Mouse (Mus musculus): Measurements from ENCODE around the gene B4galnt4. TPM values are rescaled to one million over a fixed set of nuclear protein-coding genes. Genes with fewer than 3 reads are reported as not detected.

Gene B4galnt4
- polyA plus RNA-seq (2014; fragmentation: Illumina TruSeq; extraction: RNeasy Lipid Tissue Mini Kit (QIAGEN cat#74804); ENCODE audit: low read depth, low replicate concordance): not detected

DNA sequence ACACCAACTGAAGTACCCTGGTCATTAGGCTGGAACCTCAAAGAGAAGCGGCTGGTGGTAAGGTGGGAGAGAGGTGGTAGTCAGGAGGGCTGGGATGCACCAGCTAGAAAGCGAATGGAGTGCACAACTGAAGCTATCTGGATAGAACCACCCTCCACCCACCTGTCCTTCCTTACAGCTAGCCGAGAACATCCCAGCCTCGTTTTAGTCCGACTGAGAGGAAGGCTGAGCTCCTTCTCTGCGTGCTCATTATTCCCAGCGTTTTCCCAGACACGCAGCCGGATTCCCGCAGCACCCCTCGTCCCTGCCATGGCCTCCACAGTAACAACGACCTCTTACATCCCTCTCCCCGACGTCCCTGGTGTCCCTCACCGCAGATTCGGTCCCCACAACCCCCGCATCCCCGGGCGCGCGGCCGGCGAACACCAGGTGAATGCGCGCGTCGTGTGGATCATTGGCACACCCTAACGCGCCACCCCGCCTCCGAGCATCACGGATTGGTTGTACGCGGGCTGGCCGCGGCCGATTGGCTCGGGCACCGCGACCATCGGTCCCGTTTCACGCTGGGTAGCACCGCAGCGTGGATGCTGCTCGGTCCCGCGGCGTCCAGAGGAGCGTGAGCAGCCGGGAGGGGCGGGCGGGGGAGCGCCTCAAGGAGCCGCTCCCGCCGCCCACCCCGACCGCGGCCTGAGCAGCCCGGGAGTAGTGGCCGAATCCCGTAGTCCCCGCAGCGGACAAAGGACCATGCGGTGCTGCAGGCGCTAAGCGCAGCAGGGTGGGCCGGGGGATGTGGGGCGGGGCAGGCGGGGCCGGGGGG, at the start of gene B4galnt4:
Gene B4galnt4 (plus strand): TSS at position 679 of the 817 bp plus-strand sequence.

DNA sequence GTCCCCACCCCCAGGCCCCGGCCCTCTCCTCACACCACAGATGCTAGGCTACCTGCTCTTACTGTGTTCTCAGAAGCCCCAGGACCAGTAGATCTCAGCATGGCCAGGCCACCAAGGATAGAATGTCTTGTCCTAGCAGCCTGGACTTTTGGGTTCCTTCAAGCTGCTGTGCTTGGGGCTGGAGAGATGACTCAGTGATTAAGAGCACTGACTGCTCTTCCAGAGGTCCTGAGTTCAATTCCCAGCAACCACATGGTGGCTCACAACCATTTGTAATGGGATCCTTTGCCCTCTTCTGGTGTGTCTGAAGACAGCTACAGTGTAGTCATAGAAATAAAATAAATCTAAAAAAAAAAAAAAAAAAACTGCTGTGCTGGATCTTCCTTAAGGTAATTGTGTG, 43.1 kb upstream of the B4galnt4 start, which contains the start of gene Ifitm6:
Gene Ifitm6 (minus strand): TSS at position 101 of the 400 bp plus-strand sequence.

DNA sequence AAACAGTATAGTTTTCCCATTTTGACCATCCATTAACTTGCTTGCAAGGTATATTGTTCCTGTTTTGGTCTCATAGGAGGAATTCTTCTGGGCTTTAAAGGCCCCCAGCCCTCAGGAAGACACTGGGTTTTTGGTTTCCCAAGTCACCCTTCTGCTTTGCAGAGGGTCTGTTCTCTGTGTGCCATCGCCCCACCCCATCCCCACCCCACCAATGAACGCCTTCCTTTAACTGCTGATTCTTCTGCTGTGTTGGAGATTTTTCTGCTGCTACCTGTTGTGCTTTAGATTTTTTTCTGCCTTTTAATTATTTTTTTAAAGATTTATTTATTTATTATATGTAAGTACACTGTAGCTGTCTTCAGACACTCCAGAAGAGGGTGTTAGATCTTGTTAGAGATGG, 32.1 kb upstream of the B4galnt4 start, which contains the start of gene Gm17387:
Gene Gm17387 (plus strand): TSS at position 301 of the 400 bp plus-strand sequence.

DNA sequence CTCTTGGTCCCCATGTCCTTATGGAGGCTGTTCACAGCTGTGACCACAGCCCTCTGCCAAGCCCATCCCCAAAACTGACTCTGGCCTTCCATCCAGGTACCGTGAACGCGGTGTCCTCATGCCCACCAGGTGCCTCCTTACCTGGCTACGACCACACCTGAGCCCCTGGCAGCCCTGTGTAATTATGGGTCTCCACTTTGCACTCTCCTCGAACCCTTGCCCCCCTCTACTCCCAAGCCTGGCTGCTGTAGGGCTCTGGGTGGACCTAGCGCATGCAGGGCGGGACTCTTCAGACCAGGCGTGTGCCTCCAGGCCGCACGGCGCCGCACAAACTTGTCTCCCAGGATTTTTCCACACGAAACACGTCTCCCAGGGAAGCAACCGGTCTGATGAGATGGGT, 16.9 kb downstream of the B4galnt4 start, which contains the start of gene Pkp3:
Gene Pkp3 (plus strand): TSS at position 378 of the 400 bp plus-strand sequence.

DNA sequence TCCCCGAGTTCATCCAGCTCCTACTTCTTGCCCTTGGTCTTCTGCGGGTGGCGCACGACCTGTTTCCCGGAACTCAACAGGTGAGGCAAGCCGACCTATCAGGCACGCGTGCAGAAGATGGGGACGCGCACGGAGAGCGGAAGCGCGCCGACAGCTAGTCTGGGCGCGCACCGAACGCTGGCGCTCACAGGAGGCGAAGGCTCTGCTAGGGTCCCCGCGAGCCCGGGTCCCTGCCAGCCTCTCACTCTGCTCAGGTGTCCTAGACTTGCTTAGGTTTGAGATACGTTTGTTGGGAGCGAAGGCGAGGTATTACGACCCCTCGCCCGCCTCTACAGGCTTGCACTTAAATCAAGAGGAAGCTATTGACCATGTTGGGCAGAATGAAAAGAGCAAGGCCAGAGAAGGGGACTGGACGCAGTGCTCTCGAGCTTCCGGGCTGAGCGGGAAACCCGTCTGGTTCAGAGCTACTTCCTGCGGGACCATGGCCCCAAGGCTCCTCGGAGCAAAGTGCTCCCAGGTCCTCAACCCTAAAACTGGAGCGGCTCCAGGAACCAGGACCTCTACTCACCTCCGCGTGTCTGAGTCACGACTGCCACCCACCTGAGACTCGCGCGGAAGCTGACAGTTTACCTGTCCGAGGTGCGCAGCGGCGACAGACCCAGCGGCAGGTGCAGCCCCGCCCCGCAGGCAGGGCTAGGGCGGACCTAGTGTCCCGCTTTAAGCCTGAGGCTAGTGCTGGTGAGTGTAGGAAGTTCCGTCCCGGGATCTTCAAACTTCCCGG, 39.2 kb downstream of the B4galnt4 start, which contains the start of gene Sigirr:
Gene Sigirr (minus strand): TSS at position 662 of the 781 bp plus-strand sequence.

DNA sequence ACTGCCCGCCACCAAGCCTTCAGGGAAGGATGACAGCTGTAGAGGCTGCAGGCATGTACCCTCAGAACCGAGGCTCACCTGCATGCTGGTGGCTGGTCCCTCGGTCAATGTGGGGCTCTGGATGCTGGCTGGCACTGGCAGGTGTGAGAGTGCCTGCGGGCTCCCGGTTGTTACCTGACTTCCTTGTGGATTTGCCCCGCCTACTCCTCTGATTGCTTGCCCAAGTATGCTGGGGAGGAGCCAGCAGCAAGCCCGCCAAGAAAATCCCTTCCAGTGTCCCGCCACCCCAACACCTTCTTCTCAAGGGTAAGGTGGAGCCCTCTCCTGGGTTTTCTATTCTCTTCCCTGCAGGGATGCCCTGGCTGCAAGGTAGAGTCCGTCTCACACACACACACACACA, 56.7 kb downstream of the B4galnt4 start, which contains the start of gene Ano9:
Gene Ano9 (minus strand): TSS at position 171 of the 400 bp plus-strand sequence.

Other genes starting within 250 kb of the B4galnt4 start
- gene Zfp941, start 238.9 kb upstream of the B4galnt4 start, polyA plus RNA-seq (2014; fragmentation: Illumina TruSeq; extraction: RNeasy Lipid Tissue Mini Kit (QIAGEN cat#74804); ENCODE audit: low read depth, low replicate concordance): 0.18 TPM
- 1.8 TPM for gene Urah, start 226.1 kb upstream of the B4galnt4 start, polyA plus RNA-seq (2014; fragmentation: Illumina TruSeq; extraction: RNeasy Lipid Tissue Mini Kit (QIAGEN cat#74804); ENCODE audit: low read depth, low replicate concordance)
- gene Scgb1c1, start 215.6 kb upstream of the B4galnt4 start, polyA plus RNA-seq (2014; fragmentation: Illumina TruSeq; extraction: RNeasy Lipid Tissue Mini Kit (QIAGEN cat#74804); ENCODE audit: low read depth, low replicate concordance): 35.3 TPM
- gene Odf3, start 213.3 kb upstream of the B4galnt4 start, polyA plus RNA-seq (2014; fragmentation: Illumina TruSeq; extraction: RNeasy Lipid Tissue Mini Kit (QIAGEN cat#74804); ENCODE audit: low read depth, low replicate concordance): not detected
- not detected for gene Gm45785, start 204.8 kb upstream of the B4galnt4 start, polyA plus RNA-seq (2014; fragmentation: Illumina TruSeq; extraction: RNeasy Lipid Tissue Mini Kit (QIAGEN cat#74804); ENCODE audit: low read depth, low replicate concordance)
- 22.6 TPM for gene Ric8a, start 204.1 kb upstream of the B4galnt4 start, polyA plus RNA-seq (2014; fragmentation: Illumina TruSeq; extraction: RNeasy Lipid Tissue Mini Kit (QIAGEN cat#74804); ENCODE audit: low read depth, low replicate concordance)
- 12.4 TPM for gene Bet1l, start 203.5 kb upstream of the B4galnt4 start, polyA plus RNA-seq (2014; fragmentation: Illumina TruSeq; extraction: RNeasy Lipid Tissue Mini Kit (QIAGEN cat#74804); ENCODE audit: low read depth, low replicate concordance)
- 93.8 TPM for gene Psmd13, start 179.1 kb upstream of the B4galnt4 start, polyA plus RNA-seq (2014; fragmentation: Illumina TruSeq; extraction: RNeasy Lipid Tissue Mini Kit (QIAGEN cat#74804); ENCODE audit: low read depth, low replicate concordance)
- gene Sirt3, start 178.8 kb upstream of the B4galnt4 start, polyA plus RNA-seq (2014; fragmentation: Illumina TruSeq; extraction: RNeasy Lipid Tissue Mini Kit (QIAGEN cat#74804); ENCODE audit: low read depth, low replicate concordance): 77.7 TPM
- 3,602 TPM for gene Cox8b, start 160.7 kb upstream of the B4galnt4 start, polyA plus RNA-seq (2014; fragmentation: Illumina TruSeq; extraction: RNeasy Lipid Tissue Mini Kit (QIAGEN cat#74804); ENCODE audit: low read depth, low replicate concordance)
- gene Nlrp6, start 140.2 kb upstream of the B4galnt4 start, polyA plus RNA-seq (2014; fragmentation: Illumina TruSeq; extraction: RNeasy Lipid Tissue Mini Kit (QIAGEN cat#74804); ENCODE audit: low read depth, low replicate concordance): not detected
- 6.1 TPM for gene Pgghg, start 119.7 kb upstream of the B4galnt4 start, polyA plus RNA-seq (2014; fragmentation: Illumina TruSeq; extraction: RNeasy Lipid Tissue Mini Kit (QIAGEN cat#74804); ENCODE audit: low read depth, low replicate concordance)
- gene Ifitm5, start 110.8 kb upstream of the B4galnt4 start, polyA plus RNA-seq (2014; fragmentation: Illumina TruSeq; extraction: RNeasy Lipid Tissue Mini Kit (QIAGEN cat#74804); ENCODE audit: low read depth, low replicate concordance): 0.92 TPM
- not detected for gene Gm45717, start 105.2 kb upstream of the B4galnt4 start, polyA plus RNA-seq (2014; fragmentation: Illumina TruSeq; extraction: RNeasy Lipid Tissue Mini Kit (QIAGEN cat#74804); ENCODE audit: low read depth, low replicate concordance)
- 168 TPM for gene Ifitm2, start 105.1 kb upstream of the B4galnt4 start, polyA plus RNA-seq (2014; fragmentation: Illumina TruSeq; extraction: RNeasy Lipid Tissue Mini Kit (QIAGEN cat#74804); ENCODE audit: low read depth, low replicate concordance)
- gene Ifitm1, start 93.9 kb upstream of the B4galnt4 start, polyA plus RNA-seq (2014; fragmentation: Illumina TruSeq; extraction: RNeasy Lipid Tissue Mini Kit (QIAGEN cat#74804); ENCODE audit: low read depth, low replicate concordance): 10.8 TPM
- gene Ifitm3, start 50.3 kb upstream of the B4galnt4 start, polyA plus RNA-seq (2014; fragmentation: Illumina TruSeq; extraction: RNeasy Lipid Tissue Mini Kit (QIAGEN cat#74804); ENCODE audit: low read depth, low replicate concordance): 220 TPM
- 0.84 TPM for gene Ifitm6, start 43.2 kb upstream of the B4galnt4 start, polyA plus RNA-seq (2014; fragmentation: Illumina TruSeq; extraction: RNeasy Lipid Tissue Mini Kit (QIAGEN cat#74804); ENCODE audit: low read depth, low replicate concordance)
- not detected for gene Gm17387, start 32.0 kb upstream of the B4galnt4 start, polyA plus RNA-seq (2014; fragmentation: Illumina TruSeq; extraction: RNeasy Lipid Tissue Mini Kit (QIAGEN cat#74804); ENCODE audit: low read depth, low replicate concordance)
- not detected for gene Pkp3, start 17.1 kb downstream of the B4galnt4 start, polyA plus RNA-seq (2014; fragmentation: Illumina TruSeq; extraction: RNeasy Lipid Tissue Mini Kit (QIAGEN cat#74804); ENCODE audit: low read depth, low replicate concordance)
- 8.4 TPM for gene Sigirr, start 39.5 kb downstream of the B4galnt4 start, polyA plus RNA-seq (2014; fragmentation: Illumina TruSeq; extraction: RNeasy Lipid Tissue Mini Kit (QIAGEN cat#74804); ENCODE audit: low read depth, low replicate concordance)
- gene Ano9, start 56.7 kb downstream of the B4galnt4 start, polyA plus RNA-seq (2014; fragmentation: Illumina TruSeq; extraction: RNeasy Lipid Tissue Mini Kit (QIAGEN cat#74804); ENCODE audit: low read depth, low replicate concordance): not detected
- gene Ptdss2, start 61.3 kb downstream of the B4galnt4 start, polyA plus RNA-seq (2014; fragmentation: Illumina TruSeq; extraction: RNeasy Lipid Tissue Mini Kit (QIAGEN cat#74804); ENCODE audit: low read depth, low replicate concordance): 29.2 TPM
- 69.3 TPM for gene Rnh1, start 111.8 kb downstream of the B4galnt4 start, polyA plus RNA-seq (2014; fragmentation: Illumina TruSeq; extraction: RNeasy Lipid Tissue Mini Kit (QIAGEN cat#74804); ENCODE audit: low read depth, low replicate concordance)
- gene Hras, start 132.9 kb downstream of the B4galnt4 start, polyA plus RNA-seq (2014; fragmentation: Illumina TruSeq; extraction: RNeasy Lipid Tissue Mini Kit (QIAGEN cat#74804); ENCODE audit: low read depth, low replicate concordance): 59.1 TPM
- gene Lrrc56, start 133.1 kb downstream of the B4galnt4 start, polyA plus RNA-seq (2014; fragmentation: Illumina TruSeq; extraction: RNeasy Lipid Tissue Mini Kit (QIAGEN cat#74804); ENCODE audit: low read depth, low replicate concordance): 2.6 TPM
- gene Lmntd2, start 153.0 kb downstream of the B4galnt4 start, polyA plus RNA-seq (2014; fragmentation: Illumina TruSeq; extraction: RNeasy Lipid Tissue Mini Kit (QIAGEN cat#74804); ENCODE audit: low read depth, low replicate concordance): not detected
- gene Rassf7, start 154.8 kb downstream of the B4galnt4 start, polyA plus RNA-seq (2014; fragmentation: Illumina TruSeq; extraction: RNeasy Lipid Tissue Mini Kit (QIAGEN cat#74804); ENCODE audit: low read depth, low replicate concordance): 0.39 TPM
- 22.9 TPM for gene Phrf1, start 167.7 kb downstream of the B4galnt4 start, polyA plus RNA-seq (2014; fragmentation: Illumina TruSeq; extraction: RNeasy Lipid Tissue Mini Kit (QIAGEN cat#74804); ENCODE audit: low read depth, low replicate concordance)
- gene Irf7, start 205.4 kb downstream of the B4galnt4 start, polyA plus RNA-seq (2014; fragmentation: Illumina TruSeq; extraction: RNeasy Lipid Tissue Mini Kit (QIAGEN cat#74804); ENCODE audit: low read depth, low replicate concordance): 10.7 TPM
- not detected for gene Cdhr5, start 215.7 kb downstream of the B4galnt4 start, polyA plus RNA-seq (2014; fragmentation: Illumina TruSeq; extraction: RNeasy Lipid Tissue Mini Kit (QIAGEN cat#74804); ENCODE audit: low read depth, low replicate concordance)
- gene Sct, start 218.0 kb downstream of the B4galnt4 start, polyA plus RNA-seq (2014; fragmentation: Illumina TruSeq; extraction: RNeasy Lipid Tissue Mini Kit (QIAGEN cat#74804); ENCODE audit: low read depth, low replicate concordance): not detected
- not detected for gene Drd4, start 230.9 kb downstream of the B4galnt4 start, polyA plus RNA-seq (2014; fragmentation: Illumina TruSeq; extraction: RNeasy Lipid Tissue Mini Kit (QIAGEN cat#74804); ENCODE audit: low read depth, low replicate concordance)

All from heart, adult 10 weeks (tissue).